9 mouse cellular contexts compared by ENCODE assay signal in the genomic region with DNA sequence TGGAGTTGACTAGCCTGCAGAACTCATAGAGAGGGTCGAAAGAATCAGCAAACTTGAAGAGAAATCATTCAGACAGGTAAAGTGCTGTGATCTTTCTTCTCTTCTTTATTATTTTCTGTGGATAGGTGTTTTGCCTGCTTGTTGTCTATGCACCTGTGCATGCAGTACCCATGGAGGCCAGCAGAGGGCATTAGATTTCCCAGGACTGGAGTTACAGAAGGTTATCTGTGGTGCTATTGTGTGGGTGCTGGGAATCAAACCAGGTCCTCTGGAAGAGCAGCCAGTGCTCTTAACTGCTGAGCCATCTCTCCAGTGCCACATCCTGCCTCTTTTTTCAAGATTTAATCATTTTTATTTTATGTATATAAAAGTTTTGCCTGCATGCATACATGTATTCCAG. TPM values are rescaled to one million over a fixed set of nuclear protein-coding genes. Genes with fewer than 3 reads are reported as not detected.
DNase-seq lines count a peak whose midpoint lies in the region; TF ChIP-seq lines count a peak whose summit lies in the region.
"Had no signal": no experiment of that assay in that cellular context is flagged by ENCODE, and none has a peak within 500 bp of the region (broad histone marks: within the 10 kb centered on the region; RNA-seq: fewer than 3 reads in every experiment).

No protein-coding gene starts in this region.

- H3K27me3 ChIP-seq in CH12.LX (replicated peaks), result no peaks in the 10 kb centered on the region
- H3K27me3 ChIP-seq: neural tube, embryonic 13.5 days had no signal

- no peak for TF ChIP-seq EP300 in CH12.LX (IDR thresholded peaks at IDR 0.05; ENCODE audit: low read length)

- no peak overlapping the region for H3K9ac ChIP-seq in CH12.LX (ENCODE audit: insufficient read depth, low read depth)
- H3K9ac ChIP-seq: neural tube, embryonic 13.5 days had no signal

- peak; percentile 54 to 90 for TF ChIP-seq CTCF in CH12.LX (conservative IDR thresholded peaks at IDR 0.05 in 1 of 2, IDR thresholded peaks at IDR 0.05 in 1 of 2; ENCODE audit: low read depth in 2 of 2, low read length in 2 of 2)

- H3K9me3 ChIP-seq in CH12.LX (replicated peaks; ENCODE audit: low read length), result peaks cover 10% of the 10 kb centered on the region

- H3K4me2 ChIP-seq in CH12.LX (ENCODE audit: insufficient read depth, low read depth, poor library complexity, severe bottlenecking), result no peak overlapping the region
- H3K4me2 ChIP-seq: neural tube, embryonic 13.5 days had no signal

- DNase-seq in kidney, adult 18-20 months, result peak; percentile 31
- no peak for DNase-seq in kidney, adult 11 months
- peak; percentile 39 for DNase-seq in CH12.LX (ENCODE audit: extremely low read depth)
- peak; percentile 26 for DNase-seq in c-Kit-negative CD71-positive TER-119-positive erythroid progenitor cells, embryonic 14.5 days (ENCODE audit: low read depth, low spot score)
- peak; percentile 15 for DNase-seq in retina, embryonic 14.5 days (ENCODE audit: low spot score)
- DNase-seq in urinary bladder, postnatal 14 days (ENCODE audit: low spot score), result no peak
- DNase-seq in urinary bladder, postnatal 25 days (ENCODE audit: low spot score), result no peak
- no peak for DNase-seq in ovary, postnatal 10 days (ENCODE audit: low spot score)

- peaks cover 8% of the 10 kb centered on the region for H3K79me2 ChIP-seq in CH12.LX (replicated peaks; ENCODE audit: control insufficient read depth, extremely low read depth, insufficient read depth, poor library complexity, severe bottlenecking)

- peaks cover 80 to 97% of the 10 kb centered on the region in 2 experiments for H3K36me3 ChIP-seq in CH12.LX (replicated peaks in 1 of 2; ENCODE audit: control insufficient read depth in 1 of 2, insufficient read depth in 1 of 2, low read length in 1 of 2)

- peaks cover 0 to 36% of the 10 kb centered on the region in 2 experiments; a peak in 3 of 4 replicates for H3K4me1 ChIP-seq in CH12.LX (ENCODE audit: control insufficient read depth in 1 of 2, insufficient read depth in 2 of 2)
- H3K4me1 ChIP-seq: neural tube, embryonic 13.5 days had no signal

- H3K4me3 ChIP-seq in CH12.LX (replicated peaks in 1 of 3; ENCODE audit: low read depth in 2 of 3, low read length in 2 of 3, poor library complexity in 1 of 3), result no peak overlapping the region
- H3K4me3 ChIP-seq: neural tube, embryonic 13.5 days had no signal

- in situ Hi-C loops in CH12.LX (cut with MboI; ENCODE audit: low pct_ligation_motif_present, low pct_unique_long_range_greater_than_20kb, low sequenced_read_pairs), result no loop called here

- H3K27ac ChIP-seq in CH12.LX (ENCODE audit: insufficient read depth, low read depth), result no peak overlapping the region
- H3K27ac ChIP-seq: neural tube, embryonic 13.5 days had no signal

- TF ChIP-seq RAD21 in CH12.LX (IDR thresholded peaks at IDR 0.05; ENCODE audit: low read depth, low read length), result peak; percentile 30

- dilution Hi-C loops in CH12.LX (cut with MboI; ENCODE audit: extremely low pct_ligation_motif_present, extremely low pct_unique_long_range_greater_than_20kb, low sequenced_read_pairs), result no loop called here

- no peak for TF ChIP-seq POLR2A in CH12.LX (IDR thresholded peaks at IDR 0.05; ENCODE audit: low read depth, low read length)

TF ChIP-seq in CH12.LX, 34 proteins besides CTCF, POLR2A, EP300 and RAD21:
- no peak for TF ChIP-seq UBTF (IDR thresholded peaks at IDR 0.05; ENCODE audit: low read depth, low read length)
- TF ChIP-seq SMC3 (IDR thresholded peaks at IDR 0.05; ENCODE audit: low read depth, low read length), result peak; percentile 46; the same call in 1 of the 2 replicates
- TF ChIP-seq MAFK (IDR thresholded peaks at IDR 0.05; ENCODE audit: insufficient replicate concordance, low read length), result no peak

RNA-seq across cellular contexts. Expression of a gene that starts 28.7 kb away (rescaled TPM):
- total RNA-seq in CH12.LX (2012; rRNA removed) (13.6 and 16.1 TPM in 2 replicates), CH12.LX (2014; rRNA removed) (8.7 and 9.5 TPM in 2 replicates)
- polyA plus RNA-seq in CH12.LX (2012; ENCODE audit: insufficient read length, low read depth), result 14.5 and 15.9 TPM in 2 replicates

RNA-seq across cellular contexts. Expression of a gene that starts 42.9 kb away (rescaled TPM):
- total RNA-seq in CH12.LX (2012; rRNA removed) (7.7 and 12.0 TPM in 2 replicates), CH12.LX (2014; rRNA removed) (19.0 and 24.2 TPM in 2 replicates)
- 6.0 and 8.2 TPM in 2 replicates for polyA plus RNA-seq in CH12.LX (2012; ENCODE audit: insufficient read length, low read depth)

RNA-seq across cellular contexts. Expression of a gene that starts 50.0 kb away (rescaled TPM):
- total RNA-seq in CH12.LX (2012; rRNA removed), result 21.0 and 21.3 TPM in 2 replicates
- total RNA-seq in CH12.LX (2014; rRNA removed), result 16.9 and 18.0 TPM in 2 replicates
- 26.5 and 27.0 TPM in 2 replicates for polyA plus RNA-seq in CH12.LX (2012; ENCODE audit: insufficient read length, low read depth)

Comparison
In these comparisons a context has a peak if more than half of its experiments do, and no peak if none do; other contexts are left out.
1. DNase-seq: peak in kidney, adult 18-20 months (single experiment), CH12.LX (single experiment), c-Kit-negative CD71-positive TER-119-positive erythroid progenitor cells, embryonic 14.5 days (single experiment) and retina, embryonic 14.5 days (single experiment); none in kidney, adult 11 months (single experiment), urinary bladder, postnatal 14 days (single experiment), urinary bladder, postnatal 25 days (single experiment) and ovary, postnatal 10 days (single experiment).